Mouse (Mus musculus) kidney, adult 11 months (tissue): ENCODE data around the gene Kdm2a.
A peak's percentile ranks its signal among the peaks of the same experiment; 100 is the strongest.

Experiments
- DNase-seq: peaks from one replicate; pipeline ENCODE4 v3.0.0; 2022

The Kdm2a gene

GRCm38 (mm10) chr19:4322134-4322533 is 76.0 kb downstream of the Kdm2a start:
- DNase-seq = no peak

- DNase-seq = no peak
Measured at GRCm38 (mm10) chr19:4321622-4322021, 76.5 kb downstream of the Kdm2a start.

GRCm38 (mm10) chr19:4319272-4319671 is 78.8 kb downstream of the Kdm2a start:
- no peak for DNase-seq

GRCm38 (mm10) chr19:4317181-4317580 is 80.9 kb downstream of the Kdm2a start:
- DNase-seq = no peak

GRCm38 (mm10) chr19:4315223-4315944 is 82.7 kb downstream of the Kdm2a start:
- peak; percentile 44 for DNase-seq

- DNase-seq = peak; percentile 55
Measured at GRCm38 (mm10) chr19:4309776-4310185, 88.3 kb downstream of the Kdm2a start.

GRCm38 (mm10) chr19:4309302-4309701 is 88.8 kb downstream of the Kdm2a start:
- DNase-seq = no peak

GRCm38 (mm10) chr19:4306190-4306577 is 91.9 kb downstream of the Kdm2a start, which contains the start of gene Grk2:
Gene Grk2 (minus strand): TSS chr19:4306222.
- peak; percentile 67 for DNase-seq

- DNase-seq = no peak
Measured at GRCm38 (mm10) chr19:4305491-4306189, 92.4 kb downstream of the Kdm2a start.

- DNase-seq = no peak
Measured at GRCm38 (mm10) chr19:4304871-4305321, 93.2 kb downstream of the Kdm2a start.

GRCm38 (mm10) chr19:4304251-4304821 is 93.7 kb downstream of the Kdm2a start:
- no peak for DNase-seq

- no peak for DNase-seq
Measured at GRCm38 (mm10) chr19:4303640-4303995, 94.5 kb downstream of the Kdm2a start.

GRCm38 (mm10) chr19:4302936-4303639 is 95.0 kb downstream of the Kdm2a start:
- no peak for DNase-seq

GRCm38 (mm10) chr19:4301735-4302651 is 96.1 kb downstream of the Kdm2a start:
- no peak for DNase-seq

GRCm38 (mm10) chr19:4300852-4301734 is 97.0 kb downstream of the Kdm2a start:
- no peak for DNase-seq

GRCm38 (mm10) chr19:4300271-4300704 is 97.8 kb downstream of the Kdm2a start:
- peak; percentile 43 for DNase-seq

GRCm38 (mm10) chr19:4299574-4300270 is 98.4 kb downstream of the Kdm2a start:
- DNase-seq = no peak

- DNase-seq = no peak
Measured at GRCm38 (mm10) chr19:4299126-4299525, 99.0 kb downstream of the Kdm2a start.

GRCm38 (mm10) chr19:4298322-4299121 is 99.6 kb downstream of the Kdm2a start:
- DNase-seq = no peak

GRCm38 (mm10) chr19:4297851-4298250 is 100.2 kb downstream of the Kdm2a start:
- DNase-seq = no peak
